Mouse (Mus musculus) kidney, adult 11 months (tissue): Measurements from ENCODE around the gene Aig1.

Experiments used
- DNase-seq: peaks from one replicate; pipeline ENCODE4 v3.0.0; 2022

Aig1 gene

GRCm38 (mm10) chr10:13849205-13849604 is 19.6 kb downstream of the Aig1 start:
- DNase-seq, result no peak

GRCm38 (mm10) chr10:13844864-13845263 is 23.9 kb downstream of the Aig1 start:
- DNase-seq, result no peak

GRCm38 (mm10) chr10:13843746-13844145 is 25.0 kb downstream of the Aig1 start:
- no peak for DNase-seq

GRCm38 (mm10) chr10:13842855-13843254 is 25.9 kb downstream of the Aig1 start:
- no peak for DNase-seq

GRCm38 (mm10) chr10:13838511-13839126 is 30.2 kb downstream of the Aig1 start:
- no peak for DNase-seq

GRCm38 (mm10) chr10:13837709-13838456 is 30.9 kb downstream of the Aig1 start:
- no peak for DNase-seq

GRCm38 (mm10) chr10:13836956-13837355 is 31.8 kb downstream of the Aig1 start:
- DNase-seq, result no peak

GRCm38 (mm10) chr10:13835737-13836475 is 32.9 kb downstream of the Aig1 start:
- DNase-seq, result no peak

- no peak for DNase-seq
These were observed 34.7 kb downstream of the Aig1 start for GRCm38 (mm10) chr10:13834056-13834455.

- DNase-seq, result no peak
These were observed 35.7 kb downstream of the Aig1 start for GRCm38 (mm10) chr10:13833066-13833566.

GRCm38 (mm10) chr10:13832546-13833033 is 36.2 kb downstream of the Aig1 start:
- no peak for DNase-seq

- no peak for DNase-seq
These were observed 41.6 kb downstream of the Aig1 start for GRCm38 (mm10) chr10:13827150-13827549.

- DNase-seq, result no peak
These were observed 55.2 kb downstream of the Aig1 start for GRCm38 (mm10) chr10:13813591-13813990.

- DNase-seq, result no peak
These were observed 60.5 kb downstream of the Aig1 start for GRCm38 (mm10) chr10:13808291-13808690.

GRCm38 (mm10) chr10:13806806-13807205 is 62.0 kb downstream of the Aig1 start:
- DNase-seq, result no peak

- DNase-seq, result no peak
These were observed 67.5 kb downstream of the Aig1 start for GRCm38 (mm10) chr10:13801296-13801695.

GRCm38 (mm10) chr10:13793458-13793857 is 75.3 kb downstream of the Aig1 start:
- no peak for DNase-seq

GRCm38 (mm10) chr10:13792788-13793187 is 76.0 kb downstream of the Aig1 start:
- DNase-seq, result no peak

GRCm38 (mm10) chr10:13789604-13790003 is 79.2 kb downstream of the Aig1 start:
- peak; percentile 2 for DNase-seq

GRCm38 (mm10) chr10:13788057-13788456 is 80.7 kb downstream of the Aig1 start:
- DNase-seq, result no peak

GRCm38 (mm10) chr10:13782774-13783173 is 86.0 kb downstream of the Aig1 start:
- DNase-seq, result no peak

- no peak for DNase-seq
These were observed 86.5 kb downstream of the Aig1 start for GRCm38 (mm10) chr10:13782235-13782757.

GRCm38 (mm10) chr10:13776014-13776413 is 92.8 kb downstream of the Aig1 start:
- DNase-seq, result no peak
